Mouse (Mus musculus) c-Kit-positive CD71-positive TER-119-negative erythroid progenitor cells, embryonic 14.5 days (primary cell): ENCODE data around the gene Tdrd9.
"Not testable (repeated sequence)": the region's sequence is repeated elsewhere in the genome, so short reads cannot be mapped to it uniquely, and the experiment has no call there.

Experiments
- DNase-seq: peaks from one replicate; pipeline ENCODE4 v3.0.0-alpha.2; 2013; ENCODE audit warnings: low read depth

Tdrd9 gene

DNA sequence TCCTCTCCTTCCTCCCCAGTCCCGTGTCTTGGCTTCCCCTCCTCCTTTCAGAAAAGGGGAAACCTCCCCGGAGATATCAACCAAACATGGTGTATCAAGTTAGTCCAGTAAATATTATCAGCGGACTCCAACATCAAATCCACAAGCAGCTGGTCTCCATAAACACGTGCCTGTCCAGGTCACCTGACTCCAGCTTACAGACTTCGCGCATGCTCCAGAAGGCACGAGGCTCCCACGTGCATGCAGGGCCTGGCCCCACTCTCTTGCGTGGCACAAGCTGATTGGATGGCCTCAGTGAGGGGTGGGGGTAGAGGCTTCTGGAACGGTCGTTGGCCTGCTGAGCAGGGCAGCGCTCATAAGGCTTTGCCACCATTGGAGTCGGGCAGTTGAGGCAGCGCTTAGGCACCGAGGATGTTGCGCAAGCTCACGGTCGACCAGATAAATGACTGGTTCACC is at the start of gene Tdrd9:
Gene Tdrd9 (plus strand): TSS at position 329 of the 456 bp plus-strand sequence.
- no peak for DNase-seq

GRCm38 (mm10) chr12:111923117-111923516 is 48.2 kb upstream of the Tdrd9 start:
- DNase-seq: no peak

DNA sequence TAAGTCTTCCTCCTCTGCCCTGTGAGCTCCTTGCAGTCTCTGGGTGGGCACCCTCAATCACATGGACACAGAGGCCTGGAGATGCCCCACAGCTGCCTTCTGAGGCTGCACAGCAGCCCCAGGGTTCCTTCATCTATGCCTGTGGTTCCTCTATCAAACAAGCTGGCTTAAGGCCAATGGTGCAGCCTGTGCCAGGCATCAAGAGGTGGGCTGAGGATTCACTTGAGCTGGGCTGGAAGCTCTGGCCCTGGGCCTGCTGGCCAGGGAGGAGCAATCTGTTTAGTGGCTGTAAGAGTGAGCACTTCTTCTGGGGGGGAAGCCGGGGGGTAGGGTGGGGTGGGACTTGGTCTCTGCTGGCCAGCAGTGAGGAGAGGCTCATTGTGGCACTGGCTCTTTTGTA is 44.0 kb upstream of the Tdrd9 start:
- no peak for DNase-seq

DNA sequence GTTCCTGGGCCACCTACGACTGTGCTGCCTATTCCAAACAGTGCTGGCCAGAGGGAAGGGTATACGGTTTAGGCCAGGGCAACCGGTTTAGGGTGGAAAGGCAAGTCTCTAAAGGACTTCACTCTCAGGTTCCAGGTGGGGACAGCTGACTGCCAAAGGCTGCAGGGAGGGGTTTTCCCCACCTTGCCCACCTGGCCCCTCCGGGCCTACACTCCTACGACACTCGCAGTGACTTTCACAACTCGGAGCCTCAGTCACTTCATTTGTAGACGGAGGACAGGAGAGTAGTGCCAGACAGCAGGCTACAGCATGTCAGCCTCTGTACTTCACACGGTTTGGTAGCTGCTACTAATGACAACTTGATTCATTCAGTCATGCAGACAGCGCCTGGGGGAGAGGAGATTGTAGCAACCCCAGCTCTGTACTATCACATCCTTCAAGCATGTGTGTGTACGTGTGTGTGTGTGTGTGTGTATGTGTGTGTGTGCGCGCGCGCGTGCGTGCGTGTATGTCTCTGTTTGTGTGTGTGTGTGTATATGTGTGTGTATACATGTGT is 42.9 kb upstream of the Tdrd9 start:
- no peak for DNase-seq

DNA sequence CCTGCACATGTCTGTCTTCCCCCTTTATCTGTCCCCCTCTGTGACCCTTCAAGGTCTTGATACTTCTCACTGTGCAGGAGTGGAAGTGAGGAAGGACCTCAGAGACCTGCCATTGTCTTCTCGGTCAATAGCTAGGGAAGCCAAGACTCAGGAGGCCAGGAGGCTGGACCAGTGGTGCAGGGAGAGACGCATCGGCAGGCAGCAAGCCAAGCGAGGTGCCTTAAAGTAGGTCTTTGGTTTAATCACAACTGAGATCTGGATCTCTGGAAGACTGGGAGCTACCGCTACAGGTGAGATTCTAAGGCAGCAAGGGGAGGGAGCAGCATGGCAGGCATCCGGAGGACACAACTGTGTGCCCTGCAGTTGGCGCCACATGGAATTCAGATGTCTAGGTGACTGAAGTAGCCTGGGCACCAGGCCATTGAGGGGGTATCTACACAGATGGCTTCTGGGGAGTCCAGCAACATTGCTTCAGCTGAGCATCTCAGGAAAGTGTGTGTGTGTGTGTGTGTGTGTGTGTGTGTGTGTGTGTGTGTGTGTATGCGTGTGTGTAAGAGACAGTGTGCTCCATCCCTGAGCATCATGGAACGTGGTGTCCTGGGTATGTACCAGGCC is 39.8 kb upstream of the Tdrd9 start:
- DNase-seq: no peak

DNA sequence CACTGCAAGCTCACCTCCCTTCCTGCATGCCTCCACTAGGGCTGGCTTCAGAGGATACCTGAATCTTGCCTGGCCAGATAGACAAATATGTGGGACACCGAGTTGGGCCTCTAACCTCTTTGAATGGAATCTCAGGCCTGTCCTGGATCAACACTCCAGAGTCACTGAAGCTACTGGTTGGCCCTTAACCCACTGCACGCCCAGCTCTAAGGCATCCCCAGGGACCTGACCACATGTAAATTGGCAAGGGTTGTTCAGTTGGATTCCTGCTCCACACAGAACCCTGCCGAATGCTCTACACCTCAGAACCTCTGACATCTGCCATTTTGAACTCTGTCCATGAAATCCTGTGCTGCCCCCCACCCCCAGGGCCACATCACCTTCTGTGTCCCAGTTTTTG is 38.8 kb upstream of the Tdrd9 start:
- DNase-seq: no peak

DNA sequence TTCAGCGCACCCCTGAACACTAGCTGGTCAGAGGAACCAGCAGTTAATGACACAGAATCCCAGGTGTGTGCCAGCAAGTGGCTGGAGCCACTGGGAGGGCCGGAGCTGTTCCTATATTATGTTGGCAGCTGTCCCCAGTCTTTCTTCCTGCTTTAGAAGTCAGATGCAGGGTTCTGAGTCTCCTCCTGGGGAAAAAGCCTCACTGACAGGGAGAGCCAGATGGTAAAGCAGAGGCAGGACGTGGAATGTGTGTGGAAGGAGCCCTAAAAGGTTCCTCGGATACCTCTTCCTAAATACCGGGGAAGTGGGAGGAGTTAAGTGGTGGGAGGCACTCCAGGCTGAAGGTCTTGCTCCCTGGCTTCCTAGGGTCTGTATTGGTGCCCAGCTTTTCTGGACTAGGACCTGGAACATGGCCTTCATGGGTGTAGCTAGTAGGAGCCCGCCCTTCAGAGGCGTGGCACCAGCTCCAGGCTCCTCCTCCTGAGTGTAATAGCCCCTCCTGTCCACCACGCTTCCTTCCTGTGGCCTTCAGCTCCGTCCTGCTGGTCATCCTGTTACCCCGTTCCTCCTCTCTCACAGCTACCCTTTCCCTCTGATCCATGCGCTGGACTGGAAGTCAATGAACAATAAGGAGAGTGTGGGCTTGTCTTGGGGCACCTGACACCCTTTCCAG is 38.2 kb upstream of the Tdrd9 start:
- DNase-seq: no peak

GRCm38 (mm10) chr12:111933971-111934370 is 37.4 kb upstream of the Tdrd9 start:
- no peak for DNase-seq

GRCm38 (mm10) chr12:111936706-111937550 is 34.4 kb upstream of the Tdrd9 start:
- no peak for DNase-seq

DNA sequence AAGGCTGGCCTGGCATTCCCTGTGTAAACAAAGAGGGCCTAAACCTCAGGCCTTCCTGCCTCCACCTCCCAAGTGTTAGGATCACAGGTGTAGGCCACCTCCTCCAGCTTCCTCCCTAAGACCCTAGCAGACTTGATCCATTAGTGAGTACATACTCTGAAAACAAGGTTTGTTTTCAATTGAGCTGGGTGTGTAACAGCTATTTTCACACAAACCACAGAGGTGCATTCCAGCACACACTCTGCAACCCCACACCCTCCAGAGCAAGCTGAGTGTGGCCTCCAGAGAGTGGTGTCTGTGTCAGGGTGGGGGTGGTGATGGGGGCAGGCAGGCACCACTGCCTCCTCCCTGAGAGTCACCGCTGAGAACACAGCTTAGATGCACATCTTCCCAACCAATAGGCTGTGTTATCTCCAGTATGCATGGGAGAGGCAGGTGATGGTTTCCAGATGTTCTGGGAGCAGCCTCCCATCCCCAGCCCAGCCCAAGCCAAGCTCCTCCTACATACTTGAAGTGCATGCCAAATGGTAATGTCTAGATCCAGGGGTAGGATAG is 32.7 kb upstream of the Tdrd9 start:
- no peak for DNase-seq

DNA sequence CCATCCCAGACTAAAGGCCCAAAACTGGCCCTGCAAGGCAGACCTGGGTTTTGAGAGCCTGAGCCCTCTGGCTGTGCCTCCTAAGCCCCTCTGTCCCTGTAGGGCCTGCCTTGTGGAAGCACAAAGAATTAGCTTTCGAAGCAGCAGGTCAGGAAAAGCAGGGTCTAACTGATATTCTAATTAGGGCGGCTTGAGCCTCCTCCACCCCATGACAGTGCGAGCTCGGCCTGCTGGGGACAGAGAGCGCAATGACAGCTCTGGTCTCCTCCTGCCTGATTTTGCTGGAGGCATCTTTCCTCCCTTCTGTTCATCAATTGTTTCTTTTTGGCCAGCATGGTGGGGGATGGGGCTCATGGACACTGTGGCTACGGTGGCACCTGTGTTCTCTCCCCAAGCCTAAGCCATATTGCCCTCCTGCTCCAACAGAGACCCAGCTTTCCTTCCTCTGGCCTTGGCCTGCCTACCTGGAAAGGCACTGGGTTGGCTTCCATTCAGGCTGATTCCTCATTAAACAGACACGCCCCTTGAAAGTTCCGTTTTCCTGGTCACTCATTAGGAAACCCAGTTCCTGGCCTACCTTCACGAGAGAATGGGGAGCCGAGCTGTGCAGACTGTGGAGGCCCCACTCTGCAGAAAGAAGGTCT is 27.8 kb upstream of the Tdrd9 start:
- no peak for DNase-seq

GRCm38 (mm10) chr12:111944065-111944987 is 27.0 kb upstream of the Tdrd9 start:
- not testable (repeated sequence) for DNase-seq

DNA sequence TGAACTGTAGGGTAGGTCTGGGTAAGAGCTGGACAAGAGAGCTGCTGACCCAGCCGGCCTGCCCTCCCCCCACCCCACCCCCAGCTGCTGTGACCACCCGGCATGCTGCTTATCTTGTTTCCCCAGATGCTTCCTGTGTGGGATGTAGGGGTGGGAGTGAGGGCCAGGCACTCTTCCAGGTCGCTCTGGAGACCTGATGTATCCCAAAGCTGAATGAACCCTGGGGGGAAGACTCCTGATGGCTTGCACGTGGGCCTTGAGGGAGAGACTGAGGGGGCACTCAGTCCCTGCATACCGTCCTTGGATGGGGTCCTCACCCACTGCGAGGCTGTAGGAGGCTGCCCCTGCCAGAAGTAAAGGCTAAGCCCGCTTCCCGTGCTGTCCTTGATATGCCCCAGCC is 26.2 kb upstream of the Tdrd9 start:
- no peak for DNase-seq

DNA sequence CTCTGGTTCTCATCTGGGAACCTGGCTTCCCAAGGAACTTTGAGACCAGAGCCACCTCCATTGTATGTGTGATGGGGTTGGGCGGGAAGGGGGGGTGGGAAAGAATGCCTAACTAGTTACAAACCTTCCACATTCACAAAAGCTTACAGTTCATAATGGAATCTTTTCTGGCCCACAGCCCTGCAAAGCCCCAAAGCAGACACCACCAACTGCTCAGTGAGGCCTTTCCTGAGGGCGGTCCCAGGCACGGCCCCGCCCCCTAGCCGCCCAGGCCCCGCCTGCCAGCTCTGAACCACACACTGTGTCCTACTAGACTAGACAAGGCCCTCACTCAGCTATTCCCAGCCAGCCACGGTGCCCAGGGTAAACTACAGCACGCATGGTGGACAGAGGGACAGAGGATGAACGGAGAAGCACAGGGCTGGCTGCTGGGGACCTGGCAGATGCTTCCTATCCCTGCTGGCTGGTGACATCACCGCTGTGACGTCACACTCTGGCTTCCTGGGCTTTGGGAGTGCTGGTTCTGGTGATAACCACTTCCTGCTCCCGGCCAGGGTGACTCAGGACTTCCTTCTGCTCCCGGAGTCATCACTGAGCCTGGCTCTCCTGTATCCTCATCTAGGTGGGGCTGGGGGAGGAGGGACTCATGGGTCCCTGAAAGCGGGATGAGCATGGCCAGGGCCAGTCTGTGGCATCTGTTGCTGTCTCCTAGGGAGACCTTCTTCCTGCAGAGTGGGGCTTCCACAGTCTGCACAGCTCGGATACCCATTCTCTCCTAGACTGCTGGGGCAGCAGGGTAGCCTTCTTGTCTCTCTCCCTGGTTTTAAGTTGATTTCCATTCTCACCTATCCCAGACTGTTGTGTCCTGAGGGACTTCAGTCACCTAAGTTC is 25.3 kb upstream of the Tdrd9 start:
- not testable (repeated sequence) for DNase-seq

DNA sequence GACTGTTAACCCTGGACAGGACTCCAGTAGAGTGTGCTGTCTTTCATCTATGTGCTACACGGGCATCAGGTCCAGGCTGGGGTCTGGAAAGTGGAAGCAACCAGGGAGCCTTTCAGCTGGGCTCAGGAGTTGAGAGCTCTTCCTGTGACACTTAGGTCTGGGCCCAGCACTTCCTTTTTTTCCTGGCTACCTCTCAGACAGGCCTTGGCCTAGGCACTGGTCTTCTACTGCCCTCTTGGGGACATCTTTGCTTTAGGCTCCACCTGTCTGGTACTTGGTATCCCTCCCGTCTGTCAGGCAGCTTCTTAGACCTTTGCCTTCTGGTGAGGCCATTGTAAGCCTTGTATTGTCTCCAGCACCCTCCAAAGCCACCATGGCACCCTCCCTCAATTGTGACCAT is 24.6 kb upstream of the Tdrd9 start:
- DNase-seq: no peak

DNA sequence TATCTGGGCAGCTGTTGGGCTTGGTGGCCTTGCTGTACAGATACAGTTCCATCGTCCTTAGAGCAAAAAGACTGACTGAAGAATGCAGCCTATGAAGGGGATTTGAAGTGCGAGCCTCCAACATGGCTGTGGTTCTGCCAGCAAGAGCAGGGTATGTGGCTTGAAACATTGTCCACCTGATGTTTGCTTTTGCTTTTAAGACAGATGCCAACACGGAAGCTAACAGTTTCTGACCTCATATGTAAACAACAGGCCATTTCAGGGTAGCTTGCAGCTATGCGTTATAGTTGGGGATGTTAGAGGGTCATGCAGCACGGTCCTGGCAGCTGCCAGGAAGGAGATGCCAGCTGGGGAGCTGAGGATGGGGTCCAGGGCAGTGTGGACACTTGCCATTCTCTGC is 20.9 kb upstream of the Tdrd9 start:
- no peak for DNase-seq

DNA sequence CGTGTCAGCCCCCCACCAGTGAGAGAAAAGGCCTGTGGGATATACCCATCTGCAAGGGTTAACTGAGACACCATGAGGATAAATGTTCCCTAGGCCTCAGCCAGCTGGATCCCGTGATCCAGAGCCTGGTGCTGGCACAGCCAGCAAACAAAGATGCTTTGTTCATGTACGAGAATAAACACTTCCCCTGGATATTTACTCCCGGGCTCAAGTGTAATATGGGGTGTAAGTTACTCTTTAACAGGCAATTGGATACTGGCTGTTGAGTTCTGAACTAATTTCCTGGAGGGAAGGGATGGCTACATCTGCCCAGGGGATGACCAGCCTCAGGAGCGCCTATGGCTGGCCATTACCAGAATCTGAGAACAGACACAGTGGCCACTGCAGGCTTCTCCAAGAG is 19.7 kb upstream of the Tdrd9 start:
- no peak for DNase-seq

DNA sequence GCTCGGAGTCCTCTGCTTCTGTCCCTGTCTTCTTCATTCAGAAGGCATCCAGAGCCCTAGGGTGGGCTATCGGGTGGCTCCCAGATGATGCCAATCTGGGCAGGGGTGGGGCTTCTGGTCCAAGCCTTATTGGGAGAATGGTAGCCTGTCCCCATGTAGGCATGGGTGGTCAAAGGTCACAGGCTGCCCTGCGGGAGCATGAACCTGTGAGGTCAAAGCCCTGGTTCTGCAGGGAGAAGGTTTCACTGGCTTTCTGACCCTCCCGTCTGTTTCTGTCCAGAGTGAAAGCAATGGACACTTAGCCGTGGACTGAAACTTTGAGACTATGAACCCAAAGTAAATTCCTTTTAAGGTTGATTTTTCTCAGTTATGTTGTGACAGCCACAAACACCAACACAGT is 15.2 kb upstream of the Tdrd9 start:
- DNase-seq: no peak

GRCm38 (mm10) chr12:111958101-111958865 is 13.1 kb upstream of the Tdrd9 start:
- peak; percentile 67 for DNase-seq
